Mouse (Mus musculus): ENCODE data around the gene Snph. TPM values are rescaled to one million over a fixed set of nuclear protein-coding genes. Genes with fewer than 3 reads are reported as not detected.
"Not testable (repeated sequence)": the region's sequence is repeated elsewhere in the genome, so short reads cannot be mapped to it uniquely, and the experiment has no call there.

Snph gene
- polyA plus RNA-seq, 1 experiment from 2014 or later = 2.8 TPM

GRCm38 (mm10) chr2:151615779-151616178 is 16.6 kb downstream of the Snph start:
- H3K9me3 ChIP-seq (ENCODE audit: control insufficient read depth, low read length); ATAC-seq (replicated peaks; ENCODE audit: low FRiP score, low TSS enrichment, low read depth); H3K4me1 ChIP-seq (replicated peaks; ENCODE audit: control insufficient read depth, insufficient read depth, low read length); DNase-seq (ENCODE audit: low spot score); H3K9ac ChIP-seq (ENCODE audit: low read length); H3K27me3 ChIP-seq (replicated peaks; ENCODE audit: control insufficient read depth, insufficient read depth, low read length); H3K4me2 ChIP-seq (ENCODE audit: low read length); H3K4me3 ChIP-seq (ENCODE audit: low read depth, low read length); H3K36me3 ChIP-seq (ENCODE audit: control insufficient read depth, insufficient read depth, low read length); H3K27ac ChIP-seq (ENCODE audit: low read depth): not testable (repeated sequence)
- 75% methylated on average over 6 of the region's 8 CpGs for WGBS

GRCm38 (mm10) chr2:151609974-151610373 is 22.4 kb downstream of the Snph start:
- H3K36me3 ChIP-seq (ENCODE audit: control insufficient read depth, insufficient read depth, low read length) = no peaks in the 10 kb centered on the region
- no peak overlapping the region for H3K27ac ChIP-seq (ENCODE audit: low read depth)
- H3K9ac ChIP-seq (ENCODE audit: low read length) = no peak overlapping the region
- H3K27me3 ChIP-seq (replicated peaks; ENCODE audit: control insufficient read depth, insufficient read depth, low read length) = no peaks in the 10 kb centered on the region
- WGBS = 27% methylated on average over 3 of the region's 3 CpGs
- peaks cover 13% of the 10 kb centered on the region for H3K4me1 ChIP-seq (replicated peaks; ENCODE audit: control insufficient read depth, insufficient read depth, low read length)
- no peak overlapping the region for H3K4me3 ChIP-seq (ENCODE audit: low read depth, low read length)
- H3K9me3 ChIP-seq (ENCODE audit: control insufficient read depth, low read length) = no peaks in the 10 kb centered on the region
- ATAC-seq (replicated peaks; ENCODE audit: low FRiP score, low TSS enrichment, low read depth) = no peak; the same call in 1 of the 2 replicates
- DNase-seq (ENCODE audit: low spot score) = no peak
- no peak overlapping the region for H3K4me2 ChIP-seq (ENCODE audit: low read length)

GRCm38 (mm10) chr2:151608435-151608834 is 24.0 kb downstream of the Snph start:
- ATAC-seq (replicated peaks; ENCODE audit: low FRiP score, low TSS enrichment, low read depth) (no peak), DNase-seq (ENCODE audit: low spot score) (no peak)
- Histone ChIP-seq H3K27ac (ENCODE audit: low read depth) (no peak overlapping the region), H3K9me3 (ENCODE audit: control insufficient read depth, low read length) (no peaks in the 10 kb centered on the region), H3K4me1 (replicated peaks; ENCODE audit: control insufficient read depth, insufficient read depth, low read length) (peaks cover 13% of the 10 kb centered on the region), H3K36me3 (ENCODE audit: control insufficient read depth, insufficient read depth, low read length) (no peaks in the 10 kb centered on the region), H3K27me3 (replicated peaks; ENCODE audit: control insufficient read depth, insufficient read depth, low read length) (no peaks in the 10 kb centered on the region), H3K4me3 (ENCODE audit: low read depth, low read length) (no peak overlapping the region), H3K9ac (ENCODE audit: low read length) (no peak overlapping the region), H3K4me2 (ENCODE audit: low read length) (no peak overlapping the region)
- WGBS = 80% methylated on average over 1 of the region's 1 CpGs

- no peak overlapping the region for H3K4me3 ChIP-seq (ENCODE audit: low read depth, low read length)
- no peaks in the 10 kb centered on the region for H3K36me3 ChIP-seq (ENCODE audit: control insufficient read depth, insufficient read depth, low read length)
- no peak for DNase-seq (ENCODE audit: low spot score)
- 38% methylated on average over 10 of the region's 11 CpGs for WGBS
- ATAC-seq (replicated peaks; ENCODE audit: low FRiP score, low TSS enrichment, low read depth) = no peak; the same call in 1 of the 2 replicates
- H3K9me3 ChIP-seq (ENCODE audit: control insufficient read depth, low read length) = no peaks in the 10 kb centered on the region
- H3K9ac ChIP-seq (ENCODE audit: low read length) = no peak overlapping the region
- H3K4me1 ChIP-seq (replicated peaks; ENCODE audit: control insufficient read depth, insufficient read depth, low read length) = peaks cover 13% of the 10 kb centered on the region
- H3K27me3 ChIP-seq (replicated peaks; ENCODE audit: control insufficient read depth, insufficient read depth, low read length) = no peaks in the 10 kb centered on the region
- H3K4me2 ChIP-seq (ENCODE audit: low read length) = no peak overlapping the region
- no peak overlapping the region for H3K27ac ChIP-seq (ENCODE audit: low read depth)
These were observed 26.9 kb downstream of the Snph start for GRCm38 (mm10) chr2:151605437-151605987.

GRCm38 (mm10) chr2:151603630-151604029 is 28.8 kb downstream of the Snph start:
- no peak overlapping the region for H3K4me3 ChIP-seq (ENCODE audit: low read depth, low read length)
- ATAC-seq (replicated peaks; ENCODE audit: low FRiP score, low TSS enrichment, low read depth) (no peak), DNase-seq (ENCODE audit: low spot score) (no peak)
- no peak overlapping the region for H3K4me2 ChIP-seq (ENCODE audit: low read length)
- no peak overlapping the region for H3K27ac ChIP-seq (ENCODE audit: low read depth)
- H3K4me1 ChIP-seq (replicated peaks; ENCODE audit: control insufficient read depth, insufficient read depth, low read length) = peaks cover 7% of the 10 kb centered on the region
- no peaks in the 10 kb centered on the region for H3K36me3 ChIP-seq (ENCODE audit: control insufficient read depth, insufficient read depth, low read length)
- WGBS = 41% methylated on average over 4 of the region's 4 CpGs
- no peaks in the 10 kb centered on the region for H3K27me3 ChIP-seq (replicated peaks; ENCODE audit: control insufficient read depth, insufficient read depth, low read length)
- no peaks in the 10 kb centered on the region for H3K9me3 ChIP-seq (ENCODE audit: control insufficient read depth, low read length)
- H3K9ac ChIP-seq (ENCODE audit: low read length) = no peak overlapping the region

GRCm38 (mm10) chr2:151602106-151602505 is 30.3 kb downstream of the Snph start:
- no peaks in the 10 kb centered on the region for H3K27me3 ChIP-seq (replicated peaks; ENCODE audit: control insufficient read depth, insufficient read depth, low read length)
- H3K27ac ChIP-seq (ENCODE audit: low read depth) = no peak overlapping the region
- WGBS = 85% methylated on average over 4 of the region's 4 CpGs
- no peak overlapping the region for H3K9ac ChIP-seq (ENCODE audit: low read length)
- no peak overlapping the region for H3K4me2 ChIP-seq (ENCODE audit: low read length)
- peaks cover 7% of the 10 kb centered on the region for H3K4me1 ChIP-seq (replicated peaks; ENCODE audit: control insufficient read depth, insufficient read depth, low read length)
- DNase-seq (ENCODE audit: low spot score) (no peak), ATAC-seq (replicated peaks; ENCODE audit: low FRiP score, low TSS enrichment, low read depth) (no peak)
- no peaks in the 10 kb centered on the region for H3K36me3 ChIP-seq (ENCODE audit: control insufficient read depth, insufficient read depth, low read length)
- H3K4me3 ChIP-seq (ENCODE audit: low read depth, low read length) = no peak overlapping the region
- H3K9me3 ChIP-seq (ENCODE audit: control insufficient read depth, low read length) = no peaks in the 10 kb centered on the region

- Histone ChIP-seq H3K27me3 (replicated peaks; ENCODE audit: control insufficient read depth, insufficient read depth, low read length) (0 out of 2 replicates have a peak, but pooled peaks cover 3% of the 10 kb centered on the region), H3K27ac (ENCODE audit: low read depth) (no peak overlapping the region), H3K4me2 (ENCODE audit: low read length) (no peak overlapping the region), H3K9me3 (ENCODE audit: control insufficient read depth, low read length) (no peaks in the 10 kb centered on the region), H3K4me1 (replicated peaks; ENCODE audit: control insufficient read depth, insufficient read depth, low read length) (no peaks in the 10 kb centered on the region), H3K9ac (ENCODE audit: low read length) (no peak overlapping the region), H3K36me3 (ENCODE audit: control insufficient read depth, insufficient read depth, low read length) (no peaks in the 10 kb centered on the region), H3K4me3 (ENCODE audit: low read depth, low read length) (no peak overlapping the region)
- DNase-seq (ENCODE audit: low spot score) = no peak
- ATAC-seq (replicated peaks; ENCODE audit: low FRiP score, low TSS enrichment, low read depth) = no peak
- 77% methylated on average over 2 of the region's 2 CpGs for WGBS
These were observed 34.3 kb downstream of the Snph start for GRCm38 (mm10) chr2:151598068-151598467.

GRCm38 (mm10) chr2:151587306-151587705 is 45.1 kb downstream of the Snph start:
- no peak for DNase-seq (ENCODE audit: low spot score)
- no peak overlapping the region for H3K27ac ChIP-seq (ENCODE audit: low read depth)
- no peak overlapping the region for H3K4me2 ChIP-seq (ENCODE audit: low read length)
- no peak overlapping the region for H3K9ac ChIP-seq (ENCODE audit: low read length)
- no peak for ATAC-seq (replicated peaks; ENCODE audit: low FRiP score, low TSS enrichment, low read depth)
- no peaks in the 10 kb centered on the region for H3K27me3 ChIP-seq (replicated peaks; ENCODE audit: control insufficient read depth, insufficient read depth, low read length)
- H3K4me1 ChIP-seq (replicated peaks; ENCODE audit: control insufficient read depth, insufficient read depth, low read length) = no peaks in the 10 kb centered on the region
- H3K4me3 ChIP-seq (ENCODE audit: low read depth, low read length) = no peak overlapping the region
- no peaks in the 10 kb centered on the region for H3K36me3 ChIP-seq (ENCODE audit: control insufficient read depth, insufficient read depth, low read length)
- no peaks in the 10 kb centered on the region for H3K9me3 ChIP-seq (ENCODE audit: control insufficient read depth, low read length)
- WGBS = 69% methylated on average over 9 of the region's 9 CpGs

- 84% methylated on average over 1 of the region's 1 CpGs for WGBS
- Histone ChIP-seq H3K27ac (ENCODE audit: low read depth) (no peak overlapping the region), H3K4me1 (replicated peaks; ENCODE audit: control insufficient read depth, insufficient read depth, low read length) (no peaks in the 10 kb centered on the region), H3K4me3 (ENCODE audit: low read depth, low read length) (no peak overlapping the region), H3K4me2 (ENCODE audit: low read length) (no peak overlapping the region), H3K27me3 (replicated peaks; ENCODE audit: control insufficient read depth, insufficient read depth, low read length) (no peaks in the 10 kb centered on the region), H3K36me3 (ENCODE audit: control insufficient read depth, insufficient read depth, low read length) (no peaks in the 10 kb centered on the region), H3K9ac (ENCODE audit: low read length) (no peak overlapping the region), H3K9me3 (ENCODE audit: control insufficient read depth, low read length) (no peaks in the 10 kb centered on the region)
- ATAC-seq (replicated peaks; ENCODE audit: low FRiP score, low TSS enrichment, low read depth) (no peak), DNase-seq (ENCODE audit: low spot score) (no peak)
These were observed 45.6 kb downstream of the Snph start for GRCm38 (mm10) chr2:151586807-151587206.
